15 mouse cellular contexts compared by ENCODE assay signal in genomic region chr6:50734701-50735100, GRCm38 (mm10).
"Had no signal": no experiment of that assay in that cellular context is flagged by ENCODE, and none has a peak within 500 bp of the region (broad histone marks: within the 10 kb centered on the region; RNA-seq: fewer than 3 reads in every experiment).

No protein-coding gene starts in this region.

- H3K27me3 ChIP-seq: neural tube, embryonic 15.5 days; stomach, embryonic 15.5 days had no signal

- H3K4me3 ChIP-seq: neural tube, embryonic 15.5 days; stomach, embryonic 15.5 days had no signal

- H3K9ac ChIP-seq: neural tube, embryonic 15.5 days; stomach, embryonic 15.5 days had no signal

- H3K27ac ChIP-seq: stomach, embryonic 15.5 days; stomach, postnatal 0 days had no signal

- H3K9me3 ChIP-seq: neural tube, embryonic 15.5 days; stomach, embryonic 15.5 days had no signal

- DNase-seq: retina, postnatal 1 day; right cerebral cortex, adult 18-20 months; right cerebral cortex, postnatal 14 days; right cerebral cortex, postnatal 25 days; right cerebral cortex, postnatal 4 days; spleen, adult 18-20 months; thymus, adult 18-20 months; thymus, adult 2 months; thymus, postnatal 14 days; thymus, postnatal 25 days; thymus, postnatal 36 days; thymus, postnatal 4 days had no signal

- H3K4me2 ChIP-seq: neural tube, embryonic 15.5 days; stomach, embryonic 15.5 days had no signal

- H3K36me3 ChIP-seq: neural tube, embryonic 15.5 days; stomach, embryonic 15.5 days had no signal
